Mouse (Mus musculus) gonadal fat pad, adult 2 months (tissue): ENCODE measurements around the gene Nlrp5. TPM values are rescaled to one million over a fixed set of nuclear protein-coding genes. Genes with fewer than 3 reads are reported as not detected.
"Not testable (repeated sequence)": the region's sequence is repeated elsewhere in the genome, so short reads cannot be mapped to it uniquely, and the experiment has no call there.

ENCODE experiments used
- DNase-seq: peaks from one replicate; pipeline ENCODE4 v3.0.0-alpha.2; 2012; ENCODE audit warnings: low read depth
- polyA plus RNA-seq: library from polyadenylated mRNA; depleted of rRNA; stranded (reverse); fragments of >200 nt; gene quantifications from 2 replicates; pipeline ENCODE4 v1.2.3, GENCODE M21; 2012; rRNA removed

Gene Nlrp5
- polyA plus RNA-seq = not detected in 2 replicates

DNA sequence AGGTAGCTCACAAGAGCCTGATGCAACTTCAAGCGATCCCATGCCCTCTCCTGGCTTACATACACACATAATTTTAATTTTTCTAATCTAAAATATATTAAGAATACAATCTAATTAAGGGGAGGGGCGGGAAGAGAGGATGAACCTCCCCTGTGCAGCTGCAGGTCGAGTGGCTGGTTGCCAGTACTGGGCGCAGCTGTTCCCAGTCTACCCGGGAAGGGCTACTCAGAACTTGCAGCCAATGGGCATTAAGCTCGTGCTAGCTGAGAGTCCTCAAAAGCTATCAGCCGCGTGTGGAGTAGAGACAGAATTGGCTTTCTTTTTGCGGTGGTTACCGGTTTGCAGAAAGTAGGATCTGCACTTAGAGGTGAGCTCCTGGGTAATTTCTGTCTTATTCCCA lies at the start of gene Nlrp5:
Nlrp5 (plus strand) TSS at position 301 of the 400 bp plus-strand sequence.
- DNase-seq = no peak

DNA sequence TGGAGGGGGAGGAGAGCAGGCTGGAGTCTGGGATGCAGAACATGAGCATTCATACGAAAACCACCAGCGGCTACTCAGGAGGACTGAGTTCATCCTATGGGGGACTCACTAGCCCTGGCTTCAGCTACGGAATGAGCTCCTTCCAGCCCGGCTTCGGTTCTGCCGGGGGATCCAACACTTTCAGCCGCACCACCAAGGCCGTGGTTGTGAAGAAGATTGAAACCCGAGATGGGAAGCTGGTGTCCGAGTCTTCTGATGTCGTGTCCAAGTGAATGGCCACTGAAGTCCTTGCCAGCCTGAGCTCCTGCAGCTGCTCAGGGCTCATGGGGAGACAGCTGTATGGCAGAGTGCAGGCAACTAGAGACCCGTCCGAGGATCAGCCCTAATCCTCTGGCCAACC lies 27.4 kb upstream of the Nlrp5 start:
- not testable (repeated sequence) for DNase-seq

DNA sequence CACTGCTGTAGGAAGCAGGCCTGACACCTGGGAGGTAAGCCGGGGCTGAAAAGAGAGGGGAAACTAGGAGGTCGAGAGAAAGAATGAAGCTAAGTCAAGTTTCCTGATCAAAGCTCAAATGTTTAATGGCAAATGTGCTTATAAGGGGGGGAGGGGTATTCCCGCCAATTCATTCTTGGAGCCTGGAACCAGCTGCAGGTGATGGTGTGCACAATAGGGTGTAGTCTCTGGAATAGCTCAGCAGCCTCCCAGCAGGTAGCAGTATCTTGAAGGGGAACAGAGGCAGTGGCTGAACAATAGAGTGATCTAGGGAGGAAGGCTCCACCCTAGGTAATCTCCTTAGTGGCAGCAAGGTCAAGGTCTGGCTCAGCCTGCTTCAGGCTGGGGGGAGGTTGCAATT lies 84.5 kb downstream of the Nlrp5 start:
- not testable (repeated sequence) for DNase-seq

DNA sequence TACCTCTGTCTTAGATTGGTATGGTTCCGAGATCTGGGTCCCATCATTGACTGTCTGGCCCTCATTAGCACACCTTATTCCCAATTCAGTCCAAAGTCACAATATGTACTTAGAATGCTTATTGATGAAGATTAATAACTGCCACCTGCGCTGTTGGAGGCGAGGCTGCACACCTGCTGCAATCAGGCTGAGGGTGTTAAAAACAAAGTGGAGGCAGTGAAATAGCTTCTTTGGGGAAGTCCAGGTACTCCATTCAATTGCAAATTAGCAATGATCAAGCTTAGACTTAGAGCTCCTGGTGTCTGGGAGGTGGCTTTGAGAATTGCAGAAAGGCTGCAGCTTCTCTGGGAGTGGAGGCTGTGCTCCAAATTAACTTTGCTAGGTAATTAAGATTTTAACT lies 85.1 kb downstream of the Nlrp5 start:
- DNase-seq = not testable (repeated sequence)

DNA sequence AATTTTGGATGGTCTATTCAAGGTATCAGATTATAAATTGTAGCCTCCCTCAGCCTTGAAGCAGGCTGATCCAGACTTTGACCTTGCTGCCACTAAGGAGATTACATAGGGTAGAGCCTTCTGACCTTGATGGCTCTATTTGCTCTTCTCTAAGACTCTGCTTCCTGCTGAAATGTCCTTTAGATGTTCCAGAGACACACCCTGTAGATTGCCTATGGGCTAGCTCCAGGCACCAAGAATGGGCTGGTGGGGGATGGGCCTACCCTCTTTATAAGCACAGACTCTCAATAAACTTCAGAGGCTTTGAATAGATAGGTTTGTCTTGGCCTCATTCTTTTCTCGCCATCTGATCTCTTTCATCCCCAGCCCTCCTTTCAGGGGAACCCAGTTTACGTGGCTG lies 87.2 kb downstream of the Nlrp5 start:
- not testable (repeated sequence) for DNase-seq

Other genes starting within 250 kb of the Nlrp5 start
- not detected in 2 replicates for gene Gm10662, start 241.4 kb upstream of the Nlrp5 start, polyA plus RNA-seq
- gene Vmn1r165, start 168.6 kb upstream of the Nlrp5 start, polyA plus RNA-seq = not detected in 2 replicates
- gene Vmn1r166, start 134.2 kb upstream of the Nlrp5 start, polyA plus RNA-seq = not detected in 2 replicates
- not detected in 2 replicates for gene Gm6902, start 107.0 kb upstream of the Nlrp5 start, polyA plus RNA-seq
- not detected in 2 replicates for gene Nlrp4e, start 84.7 kb upstream of the Nlrp5 start, polyA plus RNA-seq
- not detected in 2 replicates for gene Vmn1r167, start 121.3 kb downstream of the Nlrp5 start, polyA plus RNA-seq
- gene Vmn1r168, start 153.8 kb downstream of the Nlrp5 start, polyA plus RNA-seq = not detected in 2 replicates
- not detected in 2 replicates for gene Vmn1r169, start 189.6 kb downstream of the Nlrp5 start, polyA plus RNA-seq
- gene Vmn1r170, start 220.3 kb downstream of the Nlrp5 start, polyA plus RNA-seq = not detected in 2 replicates
- not detected in 2 replicates for gene Vmn1r171, start 244.8 kb downstream of the Nlrp5 start, polyA plus RNA-seq